Mouse (Mus musculus) cerebellum, adult 8-10 months (tissue): ENCODE data around the gene Ssbp2.

ENCODE experiments used
- DNase-seq: peaks from one replicate; pipeline ENCODE4 v3.0.0; 2022

The Ssbp2 gene

GRCm38 (mm10) chr13:91459896-91460620 lies at the start of gene Ssbp2:
Gene Ssbp2, plus strand, starts transcription at chr13:91460283.
- no peak for DNase-seq

- DNase-seq = no peak
These were observed 46.2 kb upstream of the Ssbp2 start for GRCm38 (mm10) chr13:91413752-91414503.

DNA sequence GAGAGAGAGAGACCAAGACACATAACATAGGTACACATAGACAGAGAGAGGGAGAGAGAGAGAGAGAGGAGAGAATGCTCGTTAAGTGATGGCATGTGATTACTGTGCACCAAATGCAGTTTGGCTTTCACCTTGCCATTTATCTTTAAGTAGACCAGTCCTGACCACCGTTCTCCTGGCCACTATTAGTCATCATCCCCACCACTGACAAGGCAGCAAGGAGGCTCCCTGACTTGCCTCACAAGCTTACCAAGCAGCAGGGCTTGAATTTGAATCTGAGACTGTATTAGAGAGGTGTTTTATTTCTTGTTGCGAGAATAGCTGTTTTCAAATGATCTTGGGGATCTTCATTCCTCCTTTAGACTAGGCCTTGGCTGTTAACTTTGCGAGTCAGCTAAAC lies 44.2 kb upstream of the Ssbp2 start:
- DNase-seq = no peak

DNA sequence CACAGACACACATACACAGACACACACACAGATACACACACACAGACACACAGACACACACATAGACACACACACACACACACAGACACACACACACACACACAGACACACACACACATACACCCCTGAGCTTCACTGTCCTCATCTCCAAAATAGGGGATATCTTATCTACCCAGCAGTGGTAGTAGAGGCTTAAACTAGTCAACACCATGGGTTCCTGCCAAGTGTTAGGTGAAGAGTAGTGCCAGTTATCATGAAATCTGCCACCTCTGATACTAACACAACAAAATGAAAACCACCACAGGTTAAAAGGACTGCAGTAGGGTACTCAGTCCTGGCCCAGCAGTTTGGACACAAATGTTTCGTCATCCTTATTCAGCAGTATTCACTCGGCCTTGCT lies 43.4 kb upstream of the Ssbp2 start:
- no peak for DNase-seq

DNA sequence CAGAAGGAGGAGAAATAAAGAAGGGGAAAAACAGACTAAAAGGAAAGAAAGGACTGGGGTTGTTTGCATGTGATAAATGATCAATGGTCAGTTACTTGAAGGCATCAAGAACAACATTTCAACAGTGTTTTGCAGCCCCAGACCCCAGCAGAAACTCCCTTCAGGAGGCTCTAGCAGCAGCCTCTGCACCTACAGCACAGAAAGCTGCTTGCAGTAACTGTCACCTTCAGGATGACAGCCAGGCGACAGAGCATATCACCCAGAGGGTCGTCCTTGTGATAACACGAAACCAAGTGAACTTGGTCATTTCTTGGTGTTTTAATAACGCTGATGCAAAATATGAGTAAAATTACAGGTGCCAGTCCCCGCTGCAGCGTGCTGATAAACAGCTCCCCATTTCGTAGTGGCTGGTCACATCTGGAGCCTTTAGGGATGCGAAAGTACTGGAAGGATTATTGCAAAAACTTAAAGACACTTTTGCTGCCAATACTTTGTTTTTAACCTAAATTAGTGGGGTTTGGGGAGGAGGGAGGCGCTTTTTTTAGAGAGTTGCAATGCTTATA lies 38.6 kb upstream of the Ssbp2 start:
- no peak for DNase-seq

- no peak for DNase-seq
These were observed 29.2 kb upstream of the Ssbp2 start for GRCm38 (mm10) chr13:91430867-91431266.

DNA sequence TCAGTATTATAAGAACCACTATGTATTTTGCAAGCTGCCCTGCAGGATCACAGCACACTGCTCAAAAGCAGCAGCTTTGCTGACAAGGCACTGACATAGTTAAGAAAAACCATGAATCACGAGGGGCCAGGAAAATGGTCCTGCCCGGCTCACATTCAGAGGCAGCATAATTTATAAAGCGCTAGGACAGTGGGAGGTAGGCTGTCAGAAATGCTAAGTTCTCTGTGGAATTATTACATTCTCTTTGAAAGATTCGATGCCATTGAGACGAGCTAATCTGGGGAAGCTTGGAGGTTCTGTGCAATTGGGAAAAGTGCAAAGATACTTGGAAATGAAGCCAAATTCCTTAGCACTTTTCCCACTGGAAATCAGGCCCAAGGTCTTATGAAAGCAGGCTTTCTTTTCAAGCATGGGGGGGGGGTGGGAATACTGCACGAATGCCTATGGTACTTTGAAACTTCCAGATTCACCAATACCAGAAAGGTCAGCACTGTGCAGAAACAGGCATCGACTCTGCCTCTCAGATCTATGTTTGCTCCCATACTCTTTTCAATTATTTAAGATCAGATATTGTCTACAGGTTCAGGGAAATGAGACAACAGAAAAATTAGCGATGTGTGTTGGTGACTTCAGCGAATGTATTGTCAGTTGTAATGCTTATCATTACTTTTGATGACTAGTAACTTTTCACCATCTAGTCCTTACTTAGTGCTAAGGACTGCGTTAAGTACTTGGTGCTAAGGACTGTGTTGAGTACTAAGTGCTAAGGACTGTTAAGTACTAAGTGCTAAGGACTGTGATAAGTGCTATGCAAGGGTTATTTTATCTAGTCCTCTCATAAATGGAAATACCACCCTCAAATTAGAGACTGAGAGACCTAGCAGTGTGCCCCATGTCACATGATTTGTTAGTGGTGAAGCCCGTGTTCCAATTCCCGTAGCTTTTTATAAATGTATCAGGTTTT lies 28.4 kb upstream of the Ssbp2 start:
- no peak for DNase-seq

- no peak for DNase-seq
These were observed 27.1 kb upstream of the Ssbp2 start for GRCm38 (mm10) chr13:91433021-91433420.

DNA sequence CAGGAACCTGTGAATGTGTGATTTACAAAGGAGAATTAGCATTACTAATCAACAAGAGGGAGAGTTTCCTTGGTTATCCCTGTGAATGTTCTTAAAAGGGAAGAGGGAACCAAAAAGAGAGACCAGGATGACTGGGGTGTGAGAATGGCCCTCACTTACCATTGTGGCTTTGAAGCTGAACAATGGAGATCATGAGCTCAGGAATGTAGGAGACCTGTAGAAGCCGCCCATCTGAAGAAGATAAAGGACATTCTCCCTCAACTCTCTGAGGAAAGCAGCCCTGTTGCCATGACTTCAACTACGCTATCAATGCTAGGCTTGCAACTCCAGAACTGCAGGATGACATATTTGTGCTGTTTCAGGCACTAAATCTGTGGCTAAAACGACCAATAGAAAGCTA lies 22.2 kb upstream of the Ssbp2 start:
- DNase-seq = no peak

- no peak for DNase-seq
These were observed 18.6 kb upstream of the Ssbp2 start for GRCm38 (mm10) chr13:91441476-91441875.

DNA sequence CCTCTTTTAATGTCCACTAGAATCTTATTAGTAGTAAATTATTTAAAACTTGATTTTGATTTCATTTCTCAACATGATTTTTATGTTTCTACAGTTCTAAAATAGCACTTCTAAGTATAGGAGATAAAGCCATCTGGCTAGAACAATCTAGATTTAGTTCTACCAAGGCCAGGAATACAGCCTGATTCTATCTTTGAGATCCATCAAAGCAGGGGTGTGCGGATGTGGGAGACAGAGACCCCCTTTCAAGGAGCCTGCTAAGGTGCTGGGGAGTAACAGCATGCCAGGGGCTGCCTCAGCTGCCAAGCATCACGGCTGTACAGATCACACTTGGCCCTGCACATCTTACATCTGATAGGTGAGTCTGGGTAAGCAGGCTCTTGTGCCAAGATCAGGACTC lies 13.4 kb upstream of the Ssbp2 start:
- DNase-seq = no peak

DNA sequence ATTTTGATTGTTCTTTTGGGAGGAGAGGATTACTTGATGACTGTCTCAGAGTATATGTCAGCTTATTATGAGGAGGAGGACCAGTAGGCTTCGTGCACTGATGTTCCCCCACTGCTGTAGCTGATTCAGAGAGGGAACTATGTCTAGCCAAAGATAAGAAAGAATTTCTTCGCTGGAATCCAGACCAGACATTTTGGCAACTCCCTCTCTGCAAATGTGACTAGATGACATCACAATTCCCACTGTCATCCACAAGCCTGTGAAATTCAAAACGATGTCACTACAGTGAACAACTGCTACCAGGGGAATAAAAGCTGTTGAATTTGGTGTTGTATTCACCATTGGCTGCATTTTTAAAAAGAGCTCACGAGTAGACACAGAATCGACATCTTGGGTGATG lies 11.1 kb upstream of the Ssbp2 start:
- DNase-seq = no peak

GRCm38 (mm10) chr13:91451405-91452166 lies 8.5 kb upstream of the Ssbp2 start:
- DNase-seq = no peak

- no peak for DNase-seq
These were observed 7.8 kb upstream of the Ssbp2 start for GRCm38 (mm10) chr13:91452269-91452668.

GRCm38 (mm10) chr13:91453236-91453635 lies 6.8 kb upstream of the Ssbp2 start:
- no peak for DNase-seq

DNA sequence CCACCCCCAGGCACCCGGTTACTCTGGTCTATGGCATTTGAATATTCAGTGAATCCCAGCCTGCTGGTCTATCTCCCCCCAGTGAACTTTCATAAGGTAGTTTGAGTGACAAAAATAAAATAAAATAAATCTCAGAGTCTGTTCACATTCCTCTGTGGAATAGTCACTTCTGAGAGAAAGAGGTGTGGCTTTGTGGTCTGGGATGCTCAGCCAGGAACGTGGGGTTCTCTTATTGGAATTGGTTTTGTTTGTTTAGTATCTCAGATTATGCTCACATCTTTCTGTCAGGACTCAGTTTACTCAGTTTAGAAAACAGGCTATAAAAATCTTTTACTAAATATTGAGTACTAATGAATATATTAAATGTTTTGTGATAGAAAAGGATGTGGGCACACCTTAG lies 4.0 kb upstream of the Ssbp2 start:
- no peak for DNase-seq

DNA sequence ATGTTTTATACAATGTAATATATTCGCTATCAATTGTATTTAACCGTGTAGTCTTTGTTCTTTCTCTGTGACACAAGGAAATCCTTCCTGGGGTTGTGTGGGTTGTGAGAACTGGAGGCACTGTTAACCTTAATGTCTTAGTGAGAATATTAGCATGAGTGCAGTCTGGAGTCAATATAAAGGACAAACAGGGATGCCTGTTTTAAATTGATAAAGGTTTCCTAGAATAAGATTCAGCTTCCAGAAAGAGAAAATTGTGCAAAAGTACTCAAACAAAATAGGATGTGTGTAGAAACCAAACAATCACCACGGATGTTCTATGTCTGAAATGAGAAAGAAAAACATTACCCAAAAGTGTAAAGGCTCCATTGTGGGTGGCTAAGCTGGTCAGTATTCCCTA lies 3.3 kb upstream of the Ssbp2 start:
- no peak for DNase-seq

DNA sequence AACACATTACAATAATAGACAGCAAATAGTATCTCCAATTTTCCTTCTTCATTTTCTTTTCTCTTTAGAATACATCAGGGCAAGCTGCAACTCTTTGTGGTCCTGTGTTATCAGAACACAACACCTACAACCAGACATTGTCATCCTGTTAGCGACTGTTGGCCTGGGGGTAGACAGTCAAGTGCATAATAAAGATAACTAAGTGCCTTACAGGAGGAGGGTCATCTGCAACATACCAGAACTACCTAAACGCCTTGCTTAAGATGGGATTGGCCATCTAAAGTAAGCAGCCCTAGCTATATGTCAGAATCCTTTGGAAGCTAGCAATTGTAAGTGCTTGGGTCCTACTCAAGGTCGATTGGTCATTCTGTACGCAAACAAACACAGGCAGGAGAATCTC lies 2.1 kb upstream of the Ssbp2 start:
- no peak for DNase-seq

- DNase-seq = no peak
These were observed 594 bp upstream of the Ssbp2 start for GRCm38 (mm10) chr13:91459489-91459888.

- peak; percentile 97 for DNase-seq
These were observed 670 bp downstream of the Ssbp2 start for GRCm38 (mm10) chr13:91460621-91461284.

- DNase-seq = no peak
These were observed 1.2 kb downstream of the Ssbp2 start for GRCm38 (mm10) chr13:91461299-91461698.
